Mouse (Mus musculus) NIH3T3 (cell line): ENCODE measurements around the gene Olfr291.

Source experiments
- DNase-seq: peaks from one replicate; pipeline ENCODE4 v3.0.0-alpha.2; 2012; ENCODE audit warnings: low read depth

The Olfr291 gene

GRCm38 (mm10) chr7:84853253-84853652, at the start of gene Olfr291:
Olfr291 (plus strand) TSS chr7:84853553.
- no peak for DNase-seq

- peak; percentile 62 for DNase-seq
These were observed 48.1 kb upstream of the Olfr291 start for GRCm38 (mm10) chr7:84805224-84805623.

- DNase-seq, result no peak
These were observed 47.2 kb upstream of the Olfr291 start for GRCm38 (mm10) chr7:84806159-84806558.

DNA sequence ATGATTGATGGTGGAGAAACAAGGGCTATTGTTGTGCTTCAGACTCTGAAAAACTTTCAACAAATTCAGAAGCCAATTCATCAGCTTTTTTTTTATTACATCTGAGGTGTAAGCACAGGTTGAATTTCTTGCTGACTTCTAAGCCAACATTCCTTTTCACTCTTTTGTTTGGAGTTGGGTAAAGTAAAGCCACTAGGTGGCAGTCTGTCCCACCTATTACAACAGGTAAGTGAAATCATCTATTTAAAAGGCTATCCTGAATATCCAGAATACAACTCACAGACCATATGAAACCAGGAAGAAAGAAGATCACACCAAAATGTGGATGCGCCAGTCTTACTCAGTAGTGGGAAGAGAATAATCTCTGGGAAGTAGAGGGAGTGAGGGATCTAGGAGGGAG, 31.2 kb downstream of the Olfr291 start:
- peak; percentile 24 for DNase-seq
